Mouse (Mus musculus): ENCODE results near the gene Map2k3. TPM values are rescaled to one million over a fixed set of nuclear protein-coding genes. Genes with fewer than 3 reads are reported as not detected.

Map2k3 gene
- total and polyA plus RNA-seq, 3 experiments, result 56.7 to 79.3 (median 71.1) TPM

DNA sequence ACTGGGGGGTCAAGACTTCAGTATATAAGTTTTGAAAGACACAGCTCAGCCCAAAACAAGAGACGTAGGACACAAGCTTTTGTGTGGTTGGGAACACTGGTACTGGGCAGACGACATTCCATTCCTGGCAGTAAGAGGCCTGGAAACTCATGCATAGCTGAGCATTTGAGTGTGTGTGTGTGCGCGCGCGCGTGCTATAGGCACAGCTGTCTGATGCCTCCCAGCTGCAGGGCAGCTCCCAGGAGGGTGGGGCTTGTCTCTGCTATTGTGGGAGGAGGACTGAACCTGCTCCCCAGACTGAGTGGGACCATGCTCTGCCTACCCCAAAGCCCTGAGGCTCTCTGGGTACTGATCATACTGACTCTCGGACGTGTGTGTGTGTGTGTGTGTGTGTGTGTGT is 9.5 kb downstream of the Map2k3 start:
- no peaks in the 10 kb centered on the region for H3K27me3 ChIP-seq (ENCODE audit: control insufficient read depth, insufficient read depth, low read length)
- no peaks in the 10 kb centered on the region; the same call in 1 of the 2 replicates for H3K36me3 ChIP-seq (ENCODE audit: control insufficient read depth, insufficient read depth, low read length)
- H3K9ac ChIP-seq (ENCODE audit: low read depth, low read length), result no peak overlapping the region
- H3K4me1 ChIP-seq (ENCODE audit: control insufficient read depth, insufficient read depth, low read length), result peaks cover 20% of the 10 kb centered on the region
- H3K79me2 ChIP-seq (replicated peaks; ENCODE audit: control insufficient read depth, insufficient read depth, low read length), result peaks cover 7% of the 10 kb centered on the region; the same call in 1 of the 2 replicates
- no peak overlapping the region for H3K4me3 ChIP-seq
- intact Hi-C loops (cut with DNase I), result no loop called here
- 68% methylated on average over 9 of the region's 9 CpGs for WGBS
- no peak for DNase-seq
- TF ChIP-seq EP300 (IDR thresholded peaks at IDR 0.05; ENCODE audit: insufficient read depth, low read depth, low read length), result no peak
- no peak for TF ChIP-seq CTCF (IDR thresholded peaks at IDR 0.05)
- no peak for TF ChIP-seq POLR2A (IDR thresholded peaks at IDR 0.05; ENCODE audit: insufficient read depth, low read depth, low read length)
- no peak overlapping the region for H3K27ac ChIP-seq

DNA sequence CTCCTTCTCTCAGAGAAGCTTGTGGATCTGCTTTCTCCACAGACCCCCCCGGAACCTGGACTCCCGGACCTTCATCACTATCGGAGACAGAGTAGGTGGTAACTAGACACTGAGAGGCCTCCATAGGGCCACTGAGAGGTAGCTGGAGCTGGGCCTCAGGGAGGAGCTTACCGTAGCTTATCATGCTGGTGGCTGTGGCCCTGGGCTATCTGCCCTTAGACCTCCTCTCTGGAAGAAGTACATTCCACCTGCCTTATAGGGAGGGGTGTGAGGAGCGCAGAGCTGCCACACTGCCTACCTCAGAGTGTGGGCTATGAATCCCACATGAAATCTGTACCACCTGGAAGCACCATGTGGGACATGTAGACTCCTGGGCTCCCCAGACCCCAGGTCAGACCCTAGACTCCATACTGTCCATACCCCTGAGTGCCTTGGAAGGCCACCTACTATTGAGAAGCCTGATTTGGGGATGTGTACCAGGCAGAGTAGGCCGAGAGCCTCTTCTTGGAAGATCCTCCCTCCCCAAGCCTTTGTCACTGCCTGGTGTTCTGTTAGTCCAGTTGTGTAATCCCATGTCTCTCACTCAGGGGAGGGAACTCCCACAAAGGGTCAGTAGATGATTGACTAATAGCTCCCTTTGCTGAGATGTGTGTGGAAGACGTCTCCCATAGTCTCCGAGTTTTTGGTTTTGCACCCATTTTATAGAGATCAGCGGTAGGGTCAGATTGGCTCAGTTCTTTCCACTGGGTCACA is 10.6 kb downstream of the Map2k3 start:
- no peak for DNase-seq
- no peak overlapping the region for H3K27ac ChIP-seq
- intact Hi-C loops (cut with DNase I), result no loop called here
- WGBS, result 77% methylated on average over 9 of the region's 9 CpGs
- TF ChIP-seq EP300 (IDR thresholded peaks at IDR 0.05; ENCODE audit: insufficient read depth, low read depth, low read length) (no peak), POLR2A (IDR thresholded peaks at IDR 0.05; ENCODE audit: insufficient read depth, low read depth, low read length) (no peak), CTCF (IDR thresholded peaks at IDR 0.05) (no peak)
- no peaks in the 10 kb centered on the region for H3K36me3 ChIP-seq (ENCODE audit: control insufficient read depth, insufficient read depth, low read length)
- no peak overlapping the region for H3K4me3 ChIP-seq
- no peaks in the 10 kb centered on the region for H3K27me3 ChIP-seq (ENCODE audit: control insufficient read depth, insufficient read depth, low read length)
- peaks cover 2% of the 10 kb centered on the region; the same call in 1 of the 2 replicates for H3K79me2 ChIP-seq (replicated peaks; ENCODE audit: control insufficient read depth, insufficient read depth, low read length)
- peaks cover 13% of the 10 kb centered on the region for H3K4me1 ChIP-seq (ENCODE audit: control insufficient read depth, insufficient read depth, low read length)
- no peak overlapping the region for H3K9ac ChIP-seq (ENCODE audit: low read depth, low read length)

DNA sequence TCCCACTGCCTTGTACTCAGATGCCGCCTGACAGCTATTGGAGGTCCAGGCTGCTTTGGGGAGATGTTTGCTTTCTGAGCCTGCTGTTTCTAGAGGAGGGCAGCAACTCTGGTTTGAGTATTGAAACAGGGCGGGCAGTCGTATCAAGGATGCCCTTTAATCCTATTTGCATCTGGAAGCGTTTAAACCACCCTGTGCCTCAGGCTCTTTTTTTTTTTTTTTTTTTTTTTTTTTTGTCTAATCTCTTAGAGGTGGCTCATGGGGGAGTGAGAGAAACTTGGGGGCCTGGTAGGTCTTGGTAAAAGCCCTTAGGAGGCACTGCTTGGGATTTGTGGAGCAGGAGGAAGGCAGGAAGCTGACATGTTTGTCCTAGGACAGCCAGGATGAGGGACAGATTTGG is 13.2 kb downstream of the Map2k3 start:
- no peaks in the 10 kb centered on the region for H3K79me2 ChIP-seq (replicated peaks; ENCODE audit: control insufficient read depth, insufficient read depth, low read length)
- intact Hi-C loops (cut with DNase I), result no loop called here
- TF ChIP-seq EP300 (IDR thresholded peaks at IDR 0.05; ENCODE audit: insufficient read depth, low read depth, low read length), result no peak
- no peak for TF ChIP-seq POLR2A (IDR thresholded peaks at IDR 0.05; ENCODE audit: insufficient read depth, low read depth, low read length)
- no peak for TF ChIP-seq CTCF (IDR thresholded peaks at IDR 0.05)
- DNase-seq, result no peak
- H3K4me1 ChIP-seq (ENCODE audit: control insufficient read depth, insufficient read depth, low read length), result peaks cover 5% of the 10 kb centered on the region; the same call in 1 of the 2 replicates
- WGBS, result 84% methylated on average over 4 of the region's 4 CpGs
- no peak overlapping the region for H3K4me3 ChIP-seq
- no peaks in the 10 kb centered on the region for H3K27me3 ChIP-seq (ENCODE audit: control insufficient read depth, insufficient read depth, low read length)
- H3K27ac ChIP-seq, result no peak overlapping the region
- H3K9ac ChIP-seq (ENCODE audit: low read depth, low read length), result no peak overlapping the region
- no peaks in the 10 kb centered on the region for H3K36me3 ChIP-seq (ENCODE audit: control insufficient read depth, insufficient read depth, low read length)

DNA sequence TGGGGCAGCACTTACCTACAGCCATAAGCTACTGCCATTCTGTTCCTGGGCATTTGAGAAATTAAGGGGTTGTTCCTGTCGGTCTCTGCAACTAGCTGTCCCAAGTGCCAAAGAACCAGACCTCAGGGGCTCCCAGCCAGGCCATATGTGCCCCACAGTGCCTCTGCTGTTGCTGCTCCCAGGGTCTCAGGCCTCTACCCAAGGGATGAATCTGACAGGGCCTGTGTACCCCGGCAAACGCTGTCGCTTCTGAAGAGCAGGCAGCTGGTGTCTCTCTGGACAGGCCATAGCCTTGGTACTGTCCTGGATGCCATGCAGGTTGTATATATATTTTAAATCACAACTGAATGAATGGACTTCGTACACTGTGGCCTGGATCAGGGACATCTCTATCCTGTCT is 20.1 kb downstream of the Map2k3 start:
- 88% methylated on average over 5 of the region's 5 CpGs for WGBS
- no peaks in the 10 kb centered on the region for H3K27me3 ChIP-seq (ENCODE audit: control insufficient read depth, insufficient read depth, low read length)
- TF ChIP-seq POLR2A (IDR thresholded peaks at IDR 0.05; ENCODE audit: insufficient read depth, low read depth, low read length), result no peak
- TF ChIP-seq CTCF (IDR thresholded peaks at IDR 0.05), result no peak
- TF ChIP-seq EP300 (IDR thresholded peaks at IDR 0.05; ENCODE audit: insufficient read depth, low read depth, low read length), result no peak
- intact Hi-C loops (cut with DNase I), result loop anchor here (5.0 kb wide), 1 partner anchor 90 kb away; no protein-coding TSS in a partner anchor
- no peak overlapping the region for H3K4me3 ChIP-seq
- H3K9ac ChIP-seq (ENCODE audit: low read depth, low read length), result no peak overlapping the region
- DNase-seq, result no peak
- H3K36me3 ChIP-seq (ENCODE audit: control insufficient read depth, insufficient read depth, low read length), result no peaks in the 10 kb centered on the region
- no peak overlapping the region for H3K27ac ChIP-seq
- H3K79me2 ChIP-seq (replicated peaks; ENCODE audit: control insufficient read depth, insufficient read depth, low read length), result no peaks in the 10 kb centered on the region
- H3K4me1 ChIP-seq (ENCODE audit: control insufficient read depth, insufficient read depth, low read length), result peaks cover 3% of the 10 kb centered on the region

- no peaks in the 10 kb centered on the region for H3K27me3 ChIP-seq (ENCODE audit: control insufficient read depth, insufficient read depth, low read length)
- intact Hi-C loops (cut with DNase I), result loop anchor here (5.0 kb wide), 1 partner anchor 90 kb away; no protein-coding TSS in a partner anchor
- TF ChIP-seq CTCF (IDR thresholded peaks at IDR 0.05) (no peak), POLR2A (IDR thresholded peaks at IDR 0.05; ENCODE audit: insufficient read depth, low read depth, low read length) (no peak), EP300 (IDR thresholded peaks at IDR 0.05; ENCODE audit: insufficient read depth, low read depth, low read length) (no peak)
- no peaks in the 10 kb centered on the region for H3K79me2 ChIP-seq (replicated peaks; ENCODE audit: control insufficient read depth, insufficient read depth, low read length)
- peaks cover 3% of the 10 kb centered on the region for H3K4me1 ChIP-seq (ENCODE audit: control insufficient read depth, insufficient read depth, low read length)
- no peaks in the 10 kb centered on the region for H3K36me3 ChIP-seq (ENCODE audit: control insufficient read depth, insufficient read depth, low read length)
- no peak overlapping the region for H3K27ac ChIP-seq
- 88% methylated on average over 3 of the region's 3 CpGs for WGBS
- DNase-seq, result no peak
- H3K9ac ChIP-seq (ENCODE audit: low read depth, low read length), result no peak overlapping the region
- no peak overlapping the region for H3K4me3 ChIP-seq
Measured at GRCm38 (mm10) chr11:60952362-60952761, 20.5 kb downstream of the Map2k3 start.

GRCm38 (mm10) chr11:60952986-60953385 is 21.2 kb downstream of the Map2k3 start:
- H3K36me3 ChIP-seq (ENCODE audit: control insufficient read depth, insufficient read depth, low read length), result no peaks in the 10 kb centered on the region
- peak in 1 of 2 experiments; percentile 17 for DNase-seq
- intact Hi-C loops (cut with DNase I), result loop anchor here (5.0 kb wide), 1 partner anchor 89 kb away; no protein-coding TSS in a partner anchor

More at GRCm38 (mm10) chr11:60952986-60953385, 21.2 kb downstream of the Map2k3 start:
- Histone ChIP-seq H3K9ac (ENCODE audit: low read depth, low read length) (no peak overlapping the region), H3K27me3 (ENCODE audit: control insufficient read depth, insufficient read depth, low read length) (no peaks in the 10 kb centered on the region), H3K79me2 (replicated peaks; ENCODE audit: control insufficient read depth, insufficient read depth, low read length) (no peaks in the 10 kb centered on the region), H3K27ac (no peak overlapping the region), H3K4me1 (ENCODE audit: control insufficient read depth, insufficient read depth, low read length) (peaks cover 3% of the 10 kb centered on the region), H3K4me3 (no peak overlapping the region)
- TF ChIP-seq EP300 (IDR thresholded peaks at IDR 0.05; ENCODE audit: insufficient read depth, low read depth, low read length) (no peak), POLR2A (IDR thresholded peaks at IDR 0.05; ENCODE audit: insufficient read depth, low read depth, low read length) (no peak), CTCF (IDR thresholded peaks at IDR 0.05) (no peak)
- WGBS, result 90% methylated on average over 6 of the region's 6 CpGs
